ENCODE assay signal across 10 mouse cellular contexts in the genomic region with DNA sequence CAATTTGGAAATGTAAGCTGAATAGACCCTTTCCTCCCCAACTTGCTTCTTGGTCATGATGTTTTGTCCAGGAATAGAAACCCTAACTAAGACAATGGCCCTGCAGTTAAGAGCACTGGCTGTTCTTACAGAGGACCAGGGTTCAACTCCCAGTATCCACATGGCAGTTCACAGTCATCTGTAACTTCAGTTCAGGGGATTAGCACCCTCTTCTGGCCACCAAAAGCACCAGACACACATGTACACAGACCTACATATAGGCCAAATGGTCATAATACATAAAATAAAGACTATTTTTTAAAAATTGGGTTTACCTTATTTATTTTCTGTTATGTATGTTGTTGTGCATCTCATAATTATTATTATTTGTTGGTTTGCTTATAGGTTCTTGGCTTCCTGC. TPM values are rescaled to one million over a fixed set of nuclear protein-coding genes. Genes with fewer than 3 reads are reported as not detected.
DNase-seq lines count a peak whose midpoint lies in the region; ATAC-seq and TF ChIP-seq lines count a peak whose summit lies in the region.
"Had no signal": no experiment of that assay in that cellular context is flagged by ENCODE, and none has a peak within 500 bp of the region (broad histone marks: within the 10 kb centered on the region; RNA-seq: fewer than 3 reads in every experiment).

No protein-coding gene starts in this region.

- H3K4me1 ChIP-seq in ES-Bruce4 (ENCODE audit: control insufficient read depth, insufficient read depth, low read length), result no peaks in the 10 kb centered on the region
- H3K4me1 ChIP-seq in heart, embryonic 11.5 days (ENCODE audit: control insufficient read depth, insufficient read depth, low read length), result no peaks in the 10 kb centered on the region
- H3K4me1 ChIP-seq: forebrain, embryonic 15.5 days had no signal

- no peaks in the 10 kb centered on the region for H3K36me3 ChIP-seq in ES-Bruce4 (ENCODE audit: control insufficient read depth, insufficient read depth, low read length, poor library complexity, severe bottlenecking)
- H3K36me3 ChIP-seq in heart, embryonic 11.5 days (ENCODE audit: control insufficient read depth, insufficient read depth, low read length), result no peaks in the 10 kb centered on the region
- H3K36me3 ChIP-seq: forebrain, embryonic 15.5 days had no signal

- H3K27me3 ChIP-seq in ES-Bruce4 (ENCODE audit: control insufficient read depth, insufficient read depth, low read length, poor library complexity, severe bottlenecking), result no peaks in the 10 kb centered on the region
- H3K27me3 ChIP-seq in heart, embryonic 11.5 days (ENCODE audit: control insufficient read depth, insufficient read depth, low read length), result no peaks in the 10 kb centered on the region
- H3K27me3 ChIP-seq: forebrain, embryonic 15.5 days had no signal

- DNase-seq in layer of hippocampus, adult 2 months (ENCODE audit: low spot score in 2 of 2), result no peak
- DNase-seq in layer of hippocampus, adult 11-12 months (ENCODE audit: low spot score), result no peak
- peak; percentile 36 for DNase-seq in c-Kit-positive CD71-positive TER-119-positive erythroid progenitor cells, embryonic 14.5 days (ENCODE audit: low spot score)
- peak; percentile 36 for DNase-seq in retina, embryonic 14.5 days (ENCODE audit: low spot score)
- no peak for DNase-seq in spleen, postnatal 4 days (ENCODE audit: low spot score in 2 of 2)
- DNase-seq: kidney, postnatal 4 days had no signal

- H3K9ac ChIP-seq in ES-Bruce4 (ENCODE audit: low read depth, poor library complexity, severe bottlenecking), result no peak overlapping the region
- no peak overlapping the region for H3K9ac ChIP-seq in heart, embryonic 11.5 days (ENCODE audit: low read depth, low read length)
- H3K9ac ChIP-seq: forebrain, embryonic 15.5 days had no signal

- H3K4me2 ChIP-seq in heart, embryonic 11.5 days, result no peak overlapping the region
- H3K4me2 ChIP-seq: forebrain, embryonic 15.5 days had no signal

- TF ChIP-seq POLR2A in ES-Bruce4 (IDR thresholded peaks at IDR 0.05; ENCODE audit: insufficient read depth, low read length), result no peak

- H3K4me3 ChIP-seq in layer of hippocampus, adult 2 months, result no peak overlapping the region
- H3K4me3 ChIP-seq in ES-Bruce4 (ENCODE audit: low read depth, low read length), result no peak overlapping the region
- H3K4me3 ChIP-seq in heart, embryonic 11.5 days (ENCODE audit: low read depth, low read length), result no peak overlapping the region
- H3K4me3 ChIP-seq: forebrain, embryonic 15.5 days; myocyte had no signal

- no peak for TF ChIP-seq EP300 in ES-Bruce4 (IDR thresholded peaks at IDR 0.05; ENCODE audit: insufficient read depth, low read depth, low read length)

- H3K9me3 ChIP-seq in ES-Bruce4 (replicated peaks; ENCODE audit: control insufficient read depth, insufficient read depth, low read length, poor library complexity, severe bottlenecking), result no peaks in the 10 kb centered on the region
- no peaks in the 10 kb centered on the region for H3K9me3 ChIP-seq in heart, embryonic 11.5 days (replicated peaks; ENCODE audit: control insufficient read depth, low read length)
- H3K9me3 ChIP-seq: forebrain, embryonic 15.5 days had no signal

- H3K27ac ChIP-seq in layer of hippocampus, adult 2 months, result no peak overlapping the region
- H3K27ac ChIP-seq in ES-Bruce4 (ENCODE audit: insufficient read depth, low read length), result no peak overlapping the region
- no peak overlapping the region for H3K27ac ChIP-seq in heart, embryonic 11.5 days (ENCODE audit: low read depth, low read length)
- H3K27ac ChIP-seq: forebrain, embryonic 15.5 days had no signal

- peak; percentile 47 for TF ChIP-seq CTCF in layer of hippocampus, adult 2 months (conservative IDR thresholded peaks at IDR 0.05)
- peak; percentile 2 for TF ChIP-seq CTCF in ES-Bruce4 (IDR thresholded peaks at IDR 0.05; ENCODE audit: low read depth, low read length)

- ATAC-seq in heart, embryonic 11.5 days (replicated peaks; ENCODE audit: insufficient number of reproducible peaks, low FRiP score, low TSS enrichment), result no peak
- ATAC-seq: forebrain, embryonic 15.5 days had no signal

RNA-seq across cellular contexts. Expression of a gene that starts 38.3 kb away (rescaled TPM):
- 10 to 100 TPM; 16.0 to 17.4 TPM for total RNA-seq in layer of hippocampus, adult 2 months (2021)
- 186 and 194 TPM in 2 replicates for polyA plus RNA-seq in ES-Bruce4 (2011; ENCODE audit: insufficient read depth, insufficient read length, low read depth, missing spikeins)
- 60.2 and 66.7 TPM in 2 replicates for polyA plus RNA-seq in heart, embryonic 11.5 days (2014; fragmentation: Nextera tagmentation; extraction: Ambion mirVana)

Comparison
In these comparisons a context has a peak if more than half of its experiments do, and no peak if none do; other contexts are left out.
1. DNase-seq: peak in c-Kit-positive CD71-positive TER-119-positive erythroid progenitor cells, embryonic 14.5 days (single experiment) and retina, embryonic 14.5 days (single experiment); none in layer of hippocampus, adult 2 months (0 of 2), layer of hippocampus, adult 11-12 months (single experiment) and spleen, postnatal 4 days (0 of 2).